Mouse (Mus musculus): ENCODE data around the gene Loxl4.

The Loxl4 gene

GRCm38 (mm10) chr19:42609716-42610115 is 2.9 kb downstream of the Loxl4 start:
- DNase-seq (ENCODE audit: low read depth, low spot score), result no peak

GRCm38 (mm10) chr19:42608082-42608481 is 4.5 kb downstream of the Loxl4 start:
- DNase-seq (ENCODE audit: low read depth, low spot score), result no peak

GRCm38 (mm10) chr19:42602576-42602975 is 10.0 kb downstream of the Loxl4 start:
- no peak for DNase-seq (ENCODE audit: low read depth, low spot score)

- no peak for DNase-seq (ENCODE audit: low read depth, low spot score)
Observed at GRCm38 (mm10) chr19:42602041-42602440, 10.6 kb downstream of the Loxl4 start.

GRCm38 (mm10) chr19:42601445-42601844 is 11.2 kb downstream of the Loxl4 start:
- no peak for DNase-seq (ENCODE audit: low read depth, low spot score)

- no peak for DNase-seq (ENCODE audit: low read depth, low spot score)
Observed at GRCm38 (mm10) chr19:42600591-42600990, 12.0 kb downstream of the Loxl4 start.

- no peak for DNase-seq (ENCODE audit: low read depth, low spot score)
Observed at GRCm38 (mm10) chr19:42599891-42600290, 12.7 kb downstream of the Loxl4 start.

GRCm38 (mm10) chr19:42597896-42598295 is 14.7 kb downstream of the Loxl4 start:
- no peak for DNase-seq (ENCODE audit: low read depth, low spot score)

GRCm38 (mm10) chr19:42597286-42597685 is 15.3 kb downstream of the Loxl4 start:
- DNase-seq (ENCODE audit: low read depth, low spot score), result no peak

GRCm38 (mm10) chr19:42595066-42595465 is 17.5 kb downstream of the Loxl4 start:
- no peak for DNase-seq (ENCODE audit: low read depth, low spot score)

- no peak for DNase-seq (ENCODE audit: low read depth, low spot score)
Observed at GRCm38 (mm10) chr19:42593456-42593855, 19.2 kb downstream of the Loxl4 start.

- no peak for DNase-seq (ENCODE audit: low read depth, low spot score)
Observed at GRCm38 (mm10) chr19:42591534-42591933, 21.1 kb downstream of the Loxl4 start.

- DNase-seq (ENCODE audit: low read depth, low spot score), result no peak
Observed at GRCm38 (mm10) chr19:42589246-42589645, 23.4 kb downstream of the Loxl4 start.

- DNase-seq (ENCODE audit: low read depth, low spot score), result no peak
Observed at GRCm38 (mm10) chr19:42587704-42588103, 24.9 kb downstream of the Loxl4 start.

- no peak for DNase-seq (ENCODE audit: low read depth, low spot score)
Observed at GRCm38 (mm10) chr19:42584188-42584587, 28.4 kb downstream of the Loxl4 start.

- DNase-seq (ENCODE audit: low read depth, low spot score), result no peak
Observed at GRCm38 (mm10) chr19:42583677-42584076, 28.9 kb downstream of the Loxl4 start.

GRCm38 (mm10) chr19:42582811-42583370 is 29.7 kb downstream of the Loxl4 start:
- no peak for DNase-seq (ENCODE audit: low read depth, low spot score)

GRCm38 (mm10) chr19:42580701-42581100 is 31.9 kb downstream of the Loxl4 start:
- no peak for DNase-seq (ENCODE audit: low read depth, low spot score)

- DNase-seq (ENCODE audit: low read depth, low spot score), result no peak
Observed at GRCm38 (mm10) chr19:42578631-42579030, 34.0 kb downstream of the Loxl4 start.

- DNase-seq (ENCODE audit: low read depth, low spot score), result no peak
Observed at GRCm38 (mm10) chr19:42576856-42577255, 35.8 kb downstream of the Loxl4 start.

- DNase-seq (ENCODE audit: low read depth, low spot score), result no peak
Observed at GRCm38 (mm10) chr19:42575317-42575716, 37.3 kb downstream of the Loxl4 start.

- no peak for DNase-seq (ENCODE audit: low read depth, low spot score)
Observed at GRCm38 (mm10) chr19:42571291-42571690, 41.3 kb downstream of the Loxl4 start.

- DNase-seq (ENCODE audit: low read depth, low spot score), result no peak
Observed at GRCm38 (mm10) chr19:42569076-42569475, 43.5 kb downstream of the Loxl4 start.

- DNase-seq (ENCODE audit: low read depth, low spot score), result no peak
Observed at GRCm38 (mm10) chr19:42567020-42567419, 45.6 kb downstream of the Loxl4 start.

All from ES-CJ7 (cell line).